Mouse (Mus musculus): ENCODE results near the gene Rab26.

Gene Rab26

GRCm38 (mm10) chr17:24507806-24508460 is 26.1 kb downstream of the Rab26 start:
- DNase-seq (ENCODE audit: low read depth, low spot score) = no peak

GRCm38 (mm10) chr17:24507129-24507664 is 26.8 kb downstream of the Rab26 start:
- no peak for DNase-seq (ENCODE audit: low read depth, low spot score)

- DNase-seq (ENCODE audit: low read depth, low spot score) = no peak
Measured at GRCm38 (mm10) chr17:24506332-24507070, 27.5 kb downstream of the Rab26 start.

- DNase-seq (ENCODE audit: low read depth, low spot score) = no peak
Measured at GRCm38 (mm10) chr17:24505286-24505955, 28.6 kb downstream of the Rab26 start.

- DNase-seq (ENCODE audit: low read depth, low spot score) = no peak
Measured at GRCm38 (mm10) chr17:24504085-24504484, 29.9 kb downstream of the Rab26 start.

- peak; percentile 62 for DNase-seq (ENCODE audit: low read depth, low spot score)
Measured at GRCm38 (mm10) chr17:24502208-24502607, 31.8 kb downstream of the Rab26 start.

GRCm38 (mm10) chr17:24496026-24496425 is 38.0 kb downstream of the Rab26 start:
- DNase-seq (ENCODE audit: low read depth, low spot score) = no peak

GRCm38 (mm10) chr17:24495443-24495842 is 38.6 kb downstream of the Rab26 start:
- no peak for DNase-seq (ENCODE audit: low read depth, low spot score)

- peak; percentile 51 for DNase-seq (ENCODE audit: low read depth, low spot score)
Measured at GRCm38 (mm10) chr17:24494627-24495335, 39.2 kb downstream of the Rab26 start.

- DNase-seq (ENCODE audit: low read depth, low spot score) = no peak
Measured at GRCm38 (mm10) chr17:24490399-24490798, 43.6 kb downstream of the Rab26 start.

GRCm38 (mm10) chr17:24489265-24490030 is 44.6 kb downstream of the Rab26 start:
- DNase-seq (ENCODE audit: low read depth, low spot score) = no peak

GRCm38 (mm10) chr17:24488662-24489264 is 45.2 kb downstream of the Rab26 start:
- DNase-seq (ENCODE audit: low read depth, low spot score) = no peak

GRCm38 (mm10) chr17:24488186-24488661 is 45.8 kb downstream of the Rab26 start, which contains the start of gene Caskin1:
Gene Caskin1 (plus strand): TSS chr17:24488601.
- no peak for DNase-seq (ENCODE audit: low read depth, low spot score)

- DNase-seq (ENCODE audit: low read depth, low spot score) = no peak
Measured at GRCm38 (mm10) chr17:24485090-24485860, 48.7 kb downstream of the Rab26 start.

- no peak for DNase-seq (ENCODE audit: low read depth, low spot score)
Measured at GRCm38 (mm10) chr17:24483495-24483894, 50.5 kb downstream of the Rab26 start.

GRCm38 (mm10) chr17:24481027-24481815 is 52.8 kb downstream of the Rab26 start:
- DNase-seq (ENCODE audit: low read depth, low spot score) = no peak

GRCm38 (mm10) chr17:24480201-24480826 is 53.7 kb downstream of the Rab26 start:
- no peak for DNase-seq (ENCODE audit: low read depth, low spot score)

- no peak for DNase-seq (ENCODE audit: low read depth, low spot score)
Measured at GRCm38 (mm10) chr17:24479431-24479830, 54.6 kb downstream of the Rab26 start.
